Mouse (Mus musculus): ENCODE measurements around the gene Prl2c2. TPM values are rescaled to one million over a fixed set of nuclear protein-coding genes. Genes with fewer than 3 reads are reported as not detected.

Prl2c2 gene
- not detected for polyA plus RNA-seq (2014; fragmentation: Illumina TruSeq; extraction: RNeasy Lipid Tissue Mini Kit (QIAGEN cat#74804); ENCODE audit: low read depth, low replicate concordance)

GRCm38 (mm10) chr13:13005283-13005682 lies at the start of gene Prl2c2:
Gene Prl2c2, minus strand, starts transcription at chr13:13005383.

Other genes starting within 250 kb of the Prl2c2 start
- gene Prl2c3, start 205.3 kb downstream of the Prl2c2 start, polyA plus RNA-seq (2014; fragmentation: Illumina TruSeq; extraction: RNeasy Lipid Tissue Mini Kit (QIAGEN cat#74804); ENCODE audit: low read depth, low replicate concordance) = not detected
- not detected for gene Prl2c5, start 177.3 kb upstream of the Prl2c2 start, polyA plus RNA-seq (2014; fragmentation: Illumina TruSeq; extraction: RNeasy Lipid Tissue Mini Kit (QIAGEN cat#74804); ENCODE audit: low read depth, low replicate concordance)

All from liver, adult 10 weeks (tissue).